Mouse (Mus musculus) CH12.LX (cell line): ENCODE measurements around the gene Dthd1. TPM values are rescaled to one million over a fixed set of nuclear protein-coding genes. Genes with fewer than 3 reads are reported as not detected.

ENCODE experiments used
- DNase-seq: peaks from one replicate; pipeline ENCODE4 v3.0.0-alpha.2; 2013; ENCODE audit errors: extremely low read depth
- H3K27ac ChIP-seq: 2 replicates; pipeline ENCODE4 v1.5.1; 2012; ENCODE audit warnings: low read depth, mild to moderate bottlenecking, control low read depth, moderate library complexity; ENCODE audit not compliant: insufficient read depth
- H3K27me3 ChIP-seq: replicated peaks from 2 replicates; pipeline ENCODE3; 2012; ENCODE audit warnings: inconsistent platforms
- H3K36me3 ChIP-seq, 2 experiments: replicated peaks in 1 of 2; 2 replicates each; pipeline versions ENCODE3 to v1.6.1; 2012; ENCODE audit warnings: inconsistent platforms in 1 of 2, low read length in 1 of 2, mild to moderate bottlenecking in 1 of 2, mixed read lengths in 1 of 2, moderate library complexity in 1 of 2; ENCODE audit not compliant: control insufficient read depth in 1 of 2, insufficient read depth in 1 of 2
- H3K4me1 ChIP-seq, 2 experiments: 2 replicates each; pipeline ENCODE4 v1.6.1; 2012; ENCODE audit warnings: inconsistent platforms in 1 of 2, moderate library complexity in 1 of 2; ENCODE audit not compliant: insufficient read depth in 2 of 2, control insufficient read depth in 1 of 2
- H3K4me2 ChIP-seq: 2 replicates; pipeline ENCODE4 v1.6.1; 2012; ENCODE audit warnings: low read depth, mild to moderate bottlenecking, control low read depth; ENCODE audit not compliant: poor library complexity, insufficient read depth, severe bottlenecking
- H3K4me3 ChIP-seq, 3 experiments: fragments of 150-350 bp in 1 of 3; sonication (generic) in 1 of 3; replicated peaks in 1 of 3; 2 replicates each; pipeline versions ENCODE3 to v1.5.1; 2011 to 2012; ENCODE audit warnings: low read depth in 2 of 3, low read length in 2 of 3, mild to moderate bottlenecking in 2 of 3, moderate library complexity in 2 of 3, control low read depth in 1 of 3, improper control_type of control experiment in 1 of 3, inconsistent platforms in 1 of 3, mixed read lengths in 1 of 3; ENCODE audit not compliant: poor library complexity in 1 of 3
- H3K79me2 ChIP-seq: replicated peaks from 2 replicates; pipeline ENCODE4 v1.6.1; 2012; ENCODE audit warnings: mild to moderate bottlenecking, moderate library complexity; ENCODE audit not compliant: control insufficient read depth, poor library complexity, insufficient read depth, severe bottlenecking; ENCODE audit errors: extremely low read depth
- H3K9ac ChIP-seq: 2 replicates; pipeline ENCODE4 v1.6.1; 2012; ENCODE audit warnings: low read depth, mild to moderate bottlenecking, control low read depth, moderate library complexity; ENCODE audit not compliant: insufficient read depth
- H3K9me3 ChIP-seq: replicated peaks from 2 replicates; pipeline ENCODE3; 2012; ENCODE audit warnings: low read length, inconsistent platforms, mixed read lengths
- BHLHE40 ChIP-seq: IDR thresholded peaks from 2 replicates; pipeline ENCODE4 v1.6.1; 2011; ENCODE audit warnings: mild to moderate bottlenecking, low read depth, low read length, improper control_type of control experiment
- JUND ChIP-seq: conservative IDR thresholded peaks from 2 replicates; pipeline ENCODE4 v1.6.1; 2011; ENCODE audit warnings: low read depth, low read length, improper control_type of control experiment
- MAX ChIP-seq: IDR thresholded peaks from 2 replicates; pipeline ENCODE4 v1.6.1; 2011; ENCODE audit warnings: low read length, improper control_type of control experiment
- MAZ ChIP-seq: IDR thresholded peaks from 2 replicates; pipeline ENCODE4 v1.6.1; 2012; ENCODE audit warnings: low read depth, mild to moderate bottlenecking, inconsistent platforms, low read length, improper control_type of control experiment, moderate library complexity
- MEF2A ChIP-seq: IDR thresholded peaks from 2 replicates; pipeline ENCODE4 v1.6.1; 2014; ENCODE audit warnings: low read depth, mild to moderate bottlenecking, inconsistent platforms, low read length, improper control_type of control experiment, borderline replicate concordance
- NRF1 ChIP-seq: IDR thresholded peaks from 2 replicates; pipeline ENCODE4 v1.6.1; 2014; ENCODE audit warnings: low read depth, mild to moderate bottlenecking, inconsistent platforms, low read length, improper control_type of control experiment, moderate library complexity
- TBP ChIP-seq: conservative IDR thresholded peaks from 2 replicates; pipeline ENCODE4 v1.6.1; 2011; ENCODE audit warnings: low read depth, low read length, improper control_type of control experiment
- USF1 ChIP-seq: IDR thresholded peaks from 2 replicates; pipeline ENCODE4 v1.6.1; 2014; ENCODE audit warnings: low read depth, mild to moderate bottlenecking, inconsistent platforms, low read length, improper control_type of control experiment
- ZMIZ1 ChIP-seq: IDR thresholded peaks from 2 replicates; pipeline ENCODE4 v1.6.1; 2012; ENCODE audit warnings: low read depth, mild to moderate bottlenecking, inconsistent platforms, low read length, improper control_type of control experiment
- dilution Hi-C: fragments of 300-500 bp; cut with MboI; formaldehyde crosslinking; loops from 2 replicates; pipeline ENCODE4 v1.14.3; 2020; ENCODE audit warnings: low sequenced_read_pairs; ENCODE audit not compliant: extremely low pct_unique_long_range_greater_than_20kb, extremely low pct_ligation_motif_present
- in situ Hi-C: fragments of 300-500 bp; cut with MboI; formaldehyde crosslinking; loops from 3 replicates; pipeline ENCODE4 v1.14.3; 2019; ENCODE audit warnings: low sequenced_read_pairs, low pct_ligation_motif_present, low pct_unique_long_range_greater_than_20kb, mixed read lengths
- polyA plus RNA-seq: library from polyadenylated mRNA; unstranded; fragments of >175 nt; gene quantifications from 2 replicates; pipeline ENCODE4 v1.2.1, GENCODE M21; 2012; ENCODE audit warnings: low read depth; ENCODE audit not compliant: insufficient read length
- total RNA-seq, 2 experiments: library from RNA; depleted of rRNA; stranded (reverse); fragments of 300-350 nt in 1 of 2; fragments of >200 nt in 1 of 2; gene quantifications; 2 replicates each; pipeline ENCODE4 v1.2.3; 2012 to 2014

The Dthd1 gene
- total and polyA plus RNA-seq, 3 experiments, result not detected

DNA sequence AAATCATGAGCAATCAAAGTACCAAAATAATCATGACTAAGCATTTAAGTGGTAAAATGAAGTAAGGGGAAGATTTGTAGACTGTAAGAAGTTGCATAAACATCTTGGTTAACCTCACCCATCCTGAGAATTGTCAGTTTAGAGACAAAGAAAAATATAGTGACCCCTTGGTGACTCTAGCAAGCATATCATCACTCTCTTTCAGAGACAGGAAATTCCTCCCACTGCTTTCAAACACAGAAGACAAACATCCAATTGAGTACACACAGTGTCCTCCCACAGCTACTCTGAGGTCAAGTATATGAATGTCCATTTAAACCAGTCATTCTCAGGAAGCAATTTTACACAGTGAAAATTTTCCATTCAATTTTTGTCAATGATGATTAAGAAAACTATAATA is 111.0 kb downstream of the Dthd1 start:
- no peak overlapping the region for H3K27ac ChIP-seq

More for the DNA sequence above, 111.0 kb downstream of the Dthd1 start:
- no peak overlapping the region for H3K9ac ChIP-seq
- H3K4me3 ChIP-seq, result no peak overlapping the region
- no peak for DNase-seq
- H3K4me1 ChIP-seq, result peaks cover 0 to 8% of the 10 kb centered on the region in 2 experiments; a peak in 2 of 4 replicates
- no peaks in the 10 kb centered on the region for H3K36me3 ChIP-seq
- H3K27me3 ChIP-seq, result no peaks in the 10 kb centered on the region
- dilution Hi-C loops (no loop called here), in situ Hi-C loops (no loop called here)
- no peaks in the 10 kb centered on the region for H3K9me3 ChIP-seq
- H3K79me2 ChIP-seq, result no peaks in the 10 kb centered on the region
- H3K4me2 ChIP-seq, result no peak overlapping the region
- TF ChIP-seq TBP (no peak), BHLHE40 (no peak), ZMIZ1 (no peak), USF1 (no peak), MAZ (no peak), MAX (no peak), NRF1 (no peak), JUND (no peak), MEF2A (no peak)

Other genes starting within 250 kb of the Dthd1 start
- gene Arap2, start 47.7 kb upstream of the Dthd1 start, total RNA-seq (2012; rRNA removed), result 7.1 and 9.4 TPM in 2 replicates
- gene Arap2, start 47.7 kb upstream of the Dthd1 start, total RNA-seq (2014; rRNA removed), result 15.1 and 17.7 TPM in 2 replicates
- gene Arap2, start 47.7 kb upstream of the Dthd1 start, polyA plus RNA-seq, result 6.1 and 6.6 TPM in 2 replicates